Mouse (Mus musculus) cerebellum, adult 2 months (tissue): ENCODE measurements at regions not wholly inside any gene's neighbourhood (a gene's known extent, or its start where the extent isn't known, plus 50 kb on each side); places are given as distances from the start of the nearest gene placed in this dataset.

Source experiments
- CTCF ChIP-seq: fragments of 200-500 bp; IDR thresholded peaks from 2 replicates; pipeline ENCODE4 v1.5.1; 2011; ENCODE audit warnings: low read depth, mild to moderate bottlenecking, control low read depth, low read length, moderate library complexity, borderline replicate concordance; ENCODE audit not compliant: insufficient read depth
- POLR2A ChIP-seq: fragments of 200-500 bp; IDR thresholded peaks from 2 replicates; pipeline ENCODE4 v1.6.1; 2011; ENCODE audit warnings: low read length, control low read depth, borderline replicate concordance; ENCODE audit not compliant: insufficient read depth

DNA sequence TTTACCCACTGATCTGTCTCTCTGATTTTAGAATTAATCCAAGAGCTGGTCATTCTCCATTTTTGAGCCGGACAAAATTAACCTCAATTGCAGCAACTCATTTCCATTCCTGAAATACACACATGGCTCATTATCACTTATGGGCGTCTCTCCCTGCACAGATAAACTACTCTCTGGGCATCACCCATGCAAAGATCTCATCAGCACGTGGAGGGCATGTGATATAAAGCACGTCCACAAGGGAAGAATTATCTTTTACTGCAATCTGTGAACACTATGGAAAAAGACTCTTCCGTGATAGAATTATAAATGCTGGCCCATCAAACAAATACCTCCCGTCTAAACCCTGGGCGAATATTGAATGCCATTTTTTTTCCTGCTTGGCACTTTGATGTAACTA is 124.1 kb upstream of the Klf6 start:
- TF ChIP-seq CTCF, result no peak
- TF ChIP-seq POLR2A, result no peak
